Comparison of ENCODE assay signal across 33 mouse cellular contexts in genomic region chr7:43518341-43518740, GRCm38 (mm10). TPM values are rescaled to one million over a fixed set of nuclear protein-coding genes. Genes with fewer than 3 reads are reported as not detected.
DNase-seq lines count a peak whose midpoint lies in the region; ATAC-seq lines count a peak whose summit lies in the region.
"Had no signal": no experiment of that assay in that cellular context is flagged by ENCODE, and none has a peak within 500 bp of the region (broad histone marks: within the 10 kb centered on the region; RNA-seq: fewer than 3 reads in every experiment).

No protein-coding gene starts in this region.

- H3K27ac ChIP-seq in embryonic facial prominence, embryonic 10.5 days (replicated peaks), result no peak overlapping the region
- H3K27ac ChIP-seq: forebrain, embryonic 15.5 days; heart, embryonic 15.5 days; hindbrain, embryonic 15.5 days; layer of hippocampus, adult 2 months; left cerebral cortex, adult 2 months; limb, embryonic 10.5 days; liver, embryonic 15.5 days; lung, embryonic 15.5 days; neural tube, embryonic 12.5 days had no signal

- no peaks in the 10 kb centered on the region for H3K9me3 ChIP-seq in embryonic facial prominence, embryonic 10.5 days
- H3K9me3 ChIP-seq: forebrain, embryonic 15.5 days; heart, embryonic 15.5 days; hindbrain, embryonic 15.5 days; limb, embryonic 10.5 days; liver, embryonic 15.5 days; lung, embryonic 15.5 days; megakaryocyte, embryonic 14.5 days; neural tube, embryonic 12.5 days had no signal

- no peak for DNase-seq in cerebellum, adult 9-10 months
- DNase-seq in layer of hippocampus, postnatal 14 days (ENCODE audit: low spot score in 2 of 2), result peak; percentile 26 to 41
- no peak for DNase-seq in layer of hippocampus, adult 9-10 months (ENCODE audit: low spot score)
- DNase-seq in cerebellum, adult 11-12 months, result peak; percentile 26
- DNase-seq in cerebellum, postnatal 14 days, result peak; percentile 76 to 77
- no peak for DNase-seq in embryonic facial prominence, embryonic 10.5 days (ENCODE audit: low spot score)
- no peak for DNase-seq in urinary bladder, adult 2 months (ENCODE audit: low spot score)
- DNase-seq: adrenal gland, postnatal 10 days; gastrocnemius, postnatal 14 days; heart, adult 18-20 months; kidney, postnatal 25 days; liver; lung, postnatal 36 days; midbrain, embryonic 14.5 days; right cerebral cortex, adult 18-20 months had no signal

- ATAC-seq in cerebellum, adult (ENCODE audit: insufficient number of reproducible peaks, low FRiP score, low TSS enrichment), result peak; percentile 49; the same call in 1 of the 2 replicates
- ATAC-seq: activated CD4-positive, CD25-positive, alpha-beta regulatory T cell, adult 4 months; forebrain, embryonic 15.5 days; intestine, embryonic 16.5 days had no signal

- H3K27me3 ChIP-seq in embryonic facial prominence, embryonic 10.5 days (replicated peaks; ENCODE audit: low read depth, poor library complexity, severe bottlenecking), result no peaks in the 10 kb centered on the region
- H3K27me3 ChIP-seq: forebrain, embryonic 15.5 days; heart, embryonic 15.5 days; hindbrain, embryonic 15.5 days; liver, embryonic 15.5 days; lung, embryonic 15.5 days; neural tube, embryonic 12.5 days had no signal

- 87% methylated on average over 15 of the region's 15 CpGs for WGBS in embryonic facial prominence, embryonic 10.5 days

- H3K36me3 ChIP-seq in embryonic facial prominence, embryonic 10.5 days (replicated peaks), result no peaks in the 10 kb centered on the region
- H3K36me3 ChIP-seq: forebrain, embryonic 15.5 days; heart, embryonic 15.5 days; hindbrain, embryonic 15.5 days; limb, embryonic 10.5 days; liver, embryonic 15.5 days; lung, embryonic 15.5 days; neural tube, embryonic 12.5 days had no signal

- no peak overlapping the region for H3K4me3 ChIP-seq in embryonic facial prominence, embryonic 10.5 days
- H3K4me3 ChIP-seq: forebrain, embryonic 15.5 days; heart, embryonic 15.5 days; hindbrain, embryonic 15.5 days; layer of hippocampus, adult 2 months; left cerebral cortex, adult 2 months; limb, embryonic 10.5 days; liver, embryonic 15.5 days; lung, embryonic 15.5 days; megakaryocyte, embryonic 14.5 days; neural tube, embryonic 12.5 days had no signal

- H3K4me1 ChIP-seq in embryonic facial prominence, embryonic 10.5 days, result no peaks in the 10 kb centered on the region
- H3K4me1 ChIP-seq: forebrain, embryonic 15.5 days; heart, embryonic 15.5 days; hindbrain, embryonic 15.5 days; limb, embryonic 10.5 days; liver, embryonic 15.5 days; lung, embryonic 15.5 days; megakaryocyte, embryonic 14.5 days; neural tube, embryonic 12.5 days had no signal

RNA-seq across cellular contexts. Expression of gene 4931406B18Rik, which starts 12.6 kb away (rescaled TPM):
- not detected for total RNA-seq in layer of hippocampus, postnatal 14 days (2021)
- not detected in 2 replicates for polyA plus RNA-seq in embryonic facial prominence, embryonic 10.5 days (2016; fragmentation: Nextera tagmentation; extraction: Ambion mirVana)
- polyA plus RNA-seq in urinary bladder, adult 2 months (2012; rRNA removed), result not detected in 2 replicates
- total RNA-seq: adrenal gland, postnatal 10 days; gastrocnemius, postnatal 14 days; heart, adult 18-20 months; hematopoietic stem cell, adult 5-6 weeks; layer of hippocampus, adult 2 months; left cerebral cortex, adult 2 months had no signal
- polyA plus RNA-seq: activated CD4-positive, CD25-positive, alpha-beta regulatory T cell, adult 4 months; embryonic facial prominence, embryonic 14.5 days; forebrain, embryonic 15.5 days; heart, embryonic 15.5 days; intestine, embryonic 16.5 days; kidney, embryonic 14.5 days; limb, embryonic 10.5 days; liver, embryonic 15.5 days; lung, embryonic 15.5 days; midbrain, embryonic 14.5 days; neural tube, embryonic 12.5 days; stomach, embryonic 16.5 days; thymus, postnatal 0 days had no signal

RNA-seq across cellular contexts. Expression of gene Cd33, which starts 25.9 kb away (rescaled TPM):
- total RNA-seq in layer of hippocampus, postnatal 14 days (2021), result 1 to 10 TPM; 6.5 to 6.8 TPM
- 0.39 and 0.51 TPM in 2 replicates for polyA plus RNA-seq in embryonic facial prominence, embryonic 10.5 days (2016; fragmentation: Nextera tagmentation; extraction: Ambion mirVana)
- 5.9 and 7.2 TPM in 2 replicates for polyA plus RNA-seq in urinary bladder, adult 2 months (2012; rRNA removed)
- polyA plus RNA-seq: activated CD4-positive, CD25-positive, alpha-beta regulatory T cell, adult 4 months had no signal

RNA-seq across cellular contexts. Expression of gene Iglon5, which starts 28.5 kb away (rescaled TPM):
- total RNA-seq in layer of hippocampus, postnatal 14 days (2021), result 10 to 100 TPM; 43.2 to 45.0 TPM
- polyA plus RNA-seq in embryonic facial prominence, embryonic 10.5 days (2016; fragmentation: Nextera tagmentation; extraction: Ambion mirVana), result 0.70 and 0.71 TPM in 2 replicates
- 3.7 and 7.2 TPM in 2 replicates for polyA plus RNA-seq in urinary bladder, adult 2 months (2012; rRNA removed)
- total RNA-seq: hematopoietic stem cell, adult 5-6 weeks had no signal
- polyA plus RNA-seq: activated CD4-positive, CD25-positive, alpha-beta regulatory T cell, adult 4 months; heart, embryonic 15.5 days; liver, embryonic 15.5 days; thymus, postnatal 0 days had no signal

RNA-seq across cellular contexts. Expression of gene Zfp658, which starts 43.7 kb away (rescaled TPM):
- total RNA-seq in layer of hippocampus, postnatal 14 days (2021), result 1 to 10 TPM; 5.9 to 6.5 TPM
- 5.4 and 6.2 TPM in 2 replicates for polyA plus RNA-seq in embryonic facial prominence, embryonic 10.5 days (2016; fragmentation: Nextera tagmentation; extraction: Ambion mirVana)
- 4.0 and 4.3 TPM in 2 replicates for polyA plus RNA-seq in urinary bladder, adult 2 months (2012; rRNA removed)

RNA-seq across cellular contexts. Expression of gene Vsig10l, which starts 55.4 kb away (rescaled TPM):
- total RNA-seq in layer of hippocampus, postnatal 14 days (2021), result 1 to 10 TPM; 2.6 to 3.5 TPM
- polyA plus RNA-seq in embryonic facial prominence, embryonic 10.5 days (2016; fragmentation: Nextera tagmentation; extraction: Ambion mirVana), result 1.2 and 2.3 TPM in 2 replicates
- 2.7 and 3.1 TPM in 2 replicates for polyA plus RNA-seq in urinary bladder, adult 2 months (2012; rRNA removed)

Comparison
In these comparisons a context has a peak if more than half of its experiments do, and no peak if none do; other contexts are left out.
1. DNase-seq: peak in layer of hippocampus, postnatal 14 days (2 of 2), cerebellum, adult 11-12 months (single experiment) and cerebellum, postnatal 14 days (2 of 2); none in cerebellum, adult 9-10 months (single experiment), layer of hippocampus, adult 9-10 months (single experiment), embryonic facial prominence, embryonic 10.5 days (single experiment) and urinary bladder, adult 2 months (single experiment).